In genomic region chr16:23087159-23087558, GRCm38 (mm10) we compare ENCODE assay signal across 5 mouse cellular contexts. TPM values are rescaled to one million over a fixed set of nuclear protein-coding genes. Genes with fewer than 3 reads are reported as not detected.
A peak's percentile ranks its signal among the peaks of the same experiment; 100 is the strongest.
ATAC-seq lines count a peak whose summit lies in the region.
"Had no signal": no experiment of that assay in that cellular context is flagged by ENCODE, and none has a peak within 500 bp of the region (broad histone marks: within the 10 kb centered on the region; RNA-seq: fewer than 3 reads in every experiment).

No protein-coding gene starts in this region.

- peak; percentile 52; the same call in 1 of the 2 replicates for ATAC-seq in granulocyte monocyte progenitor cell, adult 5-6 weeks (replicated peaks; ENCODE audit: poor library complexity, severe bottlenecking)
- ATAC-seq in monocyte, adult 5-6 weeks (replicated peaks; ENCODE audit: insufficient number of reproducible peaks, low FRiP score, low TSS enrichment, poor library complexity, severe bottlenecking), result peak; percentile 55

RNA-seq across cellular contexts. Expression of gene Eif4a2, which starts 20.1 kb away (rescaled TPM):
- total RNA-seq in granulocyte monocyte progenitor cell, adult 5-6 weeks (2014; fragmentation: Nextera tagmentation), result 322 and 433 TPM in 2 replicates
- total RNA-seq in granulocyte monocyte progenitor cell, adult 5-6 weeks (2017), result 678 and 830 TPM in 2 replicates
- 1,626 to 2,036 TPM (median 1,817 TPM) in 3 replicates for total RNA-seq in monocyte, adult 5-6 weeks (2017)

RNA-seq across cellular contexts. Expression of gene Kng1, which starts 29.5 kb away (rescaled TPM):
- not detected in 2 replicates for total RNA-seq in granulocyte monocyte progenitor cell, adult 5-6 weeks (2014; fragmentation: Nextera tagmentation)
- total RNA-seq in granulocyte monocyte progenitor cell, adult 5-6 weeks (2017), result not detected in 2 replicates
- not detected in 3 replicates for total RNA-seq in monocyte, adult 5-6 weeks (2017)
- total RNA-seq: CH12.LX, G1E, MEL had no signal

RNA-seq across cellular contexts. Expression of gene Rfc4, which starts 40.4 kb away (rescaled TPM):
- total RNA-seq in granulocyte monocyte progenitor cell, adult 5-6 weeks (2014; fragmentation: Nextera tagmentation), result 100.0 and 117 TPM in 2 replicates
- 78.2 and 92.9 TPM in 2 replicates for total RNA-seq in granulocyte monocyte progenitor cell, adult 5-6 weeks (2017)
- 6.0 to 13.5 TPM (median 12.6 TPM) in 3 replicates for total RNA-seq in monocyte, adult 5-6 weeks (2017)

RNA-seq across cellular contexts. Expression of gene Kng2, which starts 57.9 kb away (rescaled TPM):
- total RNA-seq in granulocyte monocyte progenitor cell, adult 5-6 weeks (2014; fragmentation: Nextera tagmentation), result not detected in 2 replicates
- not detected in 2 replicates for total RNA-seq in granulocyte monocyte progenitor cell, adult 5-6 weeks (2017)
- not detected in 3 replicates for total RNA-seq in monocyte, adult 5-6 weeks (2017)
- total RNA-seq: CH12.LX, G1E, MEL had no signal

RNA-seq across cellular contexts. Expression of gene Adipoq, which starts 59.2 kb away (rescaled TPM):
- not detected in 2 replicates for total RNA-seq in granulocyte monocyte progenitor cell, adult 5-6 weeks (2014; fragmentation: Nextera tagmentation)
- total RNA-seq in granulocyte monocyte progenitor cell, adult 5-6 weeks (2017), result 0.15 TPM in 1 of 2 replicates, not detected in the other
- total RNA-seq in monocyte, adult 5-6 weeks (2017), result not detected in 3 replicates
- total RNA-seq: MEL had no signal
